Mouse (Mus musculus) gastrocnemius, postnatal 10 days (tissue): ENCODE results near the gene Tmem175. TPM values are rescaled to one million over a fixed set of nuclear protein-coding genes. Genes with fewer than 3 reads are reported as not detected.

ENCODE experiments used
- DNase-seq: peaks from one replicate; pipeline ENCODE4 v3.0.0; 2021; ENCODE audit warnings: mixed read lengths
- total RNA-seq, 2 experiments: library from RNA; stranded (reverse); gene quantifications; 2 replicates each; pipeline ENCODE4 v1.2.3; 2021

The Tmem175 gene
- total RNA-seq, 2 experiments from 2014 or later: 6.8 to 7.8 TPM

- DNase-seq: no peak
Observed at GRCm38 (mm10) chr5:108653341-108653740, 23.8 kb downstream of the Tmem175 start.

- DNase-seq: no peak
Observed at GRCm38 (mm10) chr5:108654444-108654990, 24.9 kb downstream of the Tmem175 start.

DNA sequence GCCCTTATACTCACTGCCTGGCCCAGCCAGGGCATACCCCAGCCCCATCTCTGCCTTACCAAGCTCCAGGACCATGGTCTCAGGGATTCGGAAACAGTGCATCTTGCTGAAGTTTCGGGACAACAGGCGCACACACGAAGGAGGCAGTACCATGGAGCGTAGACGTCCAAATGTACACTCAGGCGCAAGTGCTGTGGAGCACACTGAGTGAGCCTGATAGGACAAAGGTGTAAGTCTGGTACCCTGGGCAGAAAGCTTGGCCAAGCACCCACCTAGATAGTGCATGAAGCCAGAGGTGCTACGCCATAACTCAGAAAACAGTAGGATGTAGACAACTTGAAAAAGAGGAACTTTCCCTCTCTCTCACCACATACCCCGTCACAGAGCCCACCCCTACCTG is 25.8 kb downstream of the Tmem175 start:
- no peak for DNase-seq

DNA sequence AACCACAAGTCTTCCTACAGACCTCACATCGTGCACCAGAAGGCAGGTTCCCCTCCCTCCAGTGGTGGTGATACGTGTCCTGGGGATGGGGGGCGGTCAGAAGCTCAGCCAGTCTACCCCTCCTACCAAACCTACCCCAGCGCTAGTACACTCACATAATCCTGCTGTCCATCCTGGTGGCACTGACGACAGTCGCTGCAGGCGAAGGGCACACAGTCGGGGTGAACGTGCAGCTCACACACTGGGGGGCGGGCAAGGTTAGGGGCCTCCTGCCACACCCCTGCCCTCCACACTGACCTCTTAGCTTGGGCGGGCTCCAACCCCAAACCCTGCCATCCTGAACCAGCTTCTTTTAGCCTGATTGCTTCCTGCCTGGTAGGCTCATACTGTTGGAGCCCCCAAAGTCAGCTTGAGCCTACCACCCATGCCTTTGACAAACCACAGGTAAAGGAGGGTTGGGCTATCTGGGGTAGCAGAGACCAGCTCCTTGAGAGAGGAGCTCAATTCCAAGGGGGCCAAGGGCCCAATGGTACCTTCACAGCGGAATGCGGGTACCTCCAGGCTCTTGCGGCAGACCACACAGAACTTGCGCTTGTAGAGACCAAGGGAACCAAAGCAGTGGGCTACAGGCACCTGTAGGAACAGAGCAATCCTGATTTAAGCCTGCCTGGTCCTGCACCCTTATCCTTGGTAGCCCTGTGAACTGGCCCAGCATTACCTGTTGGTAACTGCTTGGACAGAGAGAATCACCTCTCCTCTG is 26.5 kb downstream of the Tmem175 start:
- no peak for DNase-seq

- DNase-seq: no peak
Observed at GRCm38 (mm10) chr5:108657406-108657805, 27.8 kb downstream of the Tmem175 start.

DNA sequence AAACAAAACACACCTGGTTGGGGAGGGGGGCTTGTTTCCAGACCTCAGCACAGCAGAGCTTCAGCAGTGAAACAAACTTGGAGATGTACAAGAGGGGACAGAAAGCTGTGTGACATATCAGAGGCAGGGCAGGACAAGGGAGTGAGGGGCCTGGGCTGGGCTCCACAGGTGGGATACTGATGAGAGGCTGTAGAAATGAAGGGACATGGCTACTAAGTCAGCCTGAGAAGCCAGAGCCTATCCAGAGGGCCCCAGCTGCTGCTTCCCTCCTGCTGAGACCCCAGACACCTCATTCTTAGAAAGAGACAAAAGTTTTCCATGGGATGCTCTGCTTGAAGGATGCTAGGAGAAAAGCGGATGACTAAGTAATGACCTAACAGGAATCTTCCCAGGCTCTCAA is 29.0 kb downstream of the Tmem175 start:
- no peak for DNase-seq

GRCm38 (mm10) chr5:108659698-108660631 is 30.4 kb downstream of the Tmem175 start, which contains the start of gene Idua:
TSS of gene Idua (plus strand) at chr5:108660331.
- no peak for DNase-seq

DNA sequence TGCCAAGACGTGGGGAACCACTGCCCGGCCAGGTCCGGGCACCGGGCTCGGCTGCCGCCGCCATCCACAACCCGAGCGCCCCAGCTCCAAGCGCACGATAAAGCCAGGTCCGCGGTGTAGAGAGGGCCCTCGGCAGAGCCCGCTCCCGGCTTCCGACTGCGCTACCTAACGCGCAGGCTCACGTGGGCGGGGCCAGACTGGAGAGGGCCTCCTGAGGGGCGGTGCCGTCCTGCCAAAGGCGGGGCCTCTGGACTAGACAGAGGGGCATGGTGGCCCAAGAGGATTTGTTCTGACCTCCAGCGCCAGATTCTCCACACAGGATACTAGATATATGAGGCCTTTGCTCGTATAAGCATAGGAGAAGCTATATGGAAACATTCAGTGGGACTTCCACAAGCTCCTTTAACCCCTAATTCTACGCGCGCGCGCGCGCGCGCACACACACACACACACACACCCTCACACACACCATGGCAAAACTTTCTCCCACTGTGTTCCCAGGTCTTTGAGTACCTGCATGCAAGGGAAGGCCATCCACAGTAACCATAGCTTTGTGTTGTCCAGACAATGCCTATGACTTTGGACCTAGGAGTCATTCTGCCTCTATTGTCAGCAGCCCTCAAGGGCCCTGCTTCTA is 31.2 kb downstream of the Tmem175 start:
- DNase-seq: peak; percentile 92

DNA sequence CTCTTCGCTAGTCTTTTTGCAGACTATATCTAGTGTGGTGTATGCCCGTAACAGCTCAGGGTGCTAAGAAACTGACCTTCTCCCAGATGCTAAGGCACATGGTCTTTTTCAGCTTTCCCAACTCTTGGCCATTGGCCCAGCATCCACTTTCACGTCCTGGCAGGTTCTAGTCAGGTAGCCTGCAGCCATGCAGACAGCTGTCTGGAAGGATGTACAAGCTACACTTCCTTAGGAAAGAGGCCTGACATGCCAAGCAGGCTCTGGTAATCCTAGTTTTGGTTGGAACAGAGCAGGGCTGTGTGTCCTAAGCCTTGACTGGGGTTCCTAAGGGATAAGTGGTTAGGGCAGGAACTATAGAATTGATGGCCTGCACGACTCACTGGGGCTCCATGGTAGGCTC is 33.2 kb downstream of the Tmem175 start:
- DNase-seq: no peak

GRCm38 (mm10) chr5:108665066-108665465 is 35.5 kb downstream of the Tmem175 start:
- no peak for DNase-seq

DNA sequence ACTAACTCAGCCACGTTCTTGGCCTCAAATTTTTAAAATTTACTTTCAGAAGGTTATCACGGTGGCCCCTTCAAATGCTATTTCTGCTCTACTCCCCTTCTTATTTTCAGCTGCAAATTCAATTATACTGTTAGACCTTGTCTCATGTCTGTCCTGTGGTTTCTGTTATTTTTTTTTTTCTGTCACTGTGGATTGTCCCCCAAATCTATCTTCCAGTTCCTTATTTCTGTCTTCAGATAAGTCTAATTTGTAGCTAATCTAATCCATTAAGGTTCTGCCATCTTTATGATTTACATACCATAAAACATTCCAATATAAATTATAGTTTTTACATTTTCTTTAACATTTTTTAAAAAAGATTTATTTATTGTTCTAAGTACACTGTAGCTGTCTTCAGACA is 37.8 kb downstream of the Tmem175 start:
- DNase-seq: no peak

DNA sequence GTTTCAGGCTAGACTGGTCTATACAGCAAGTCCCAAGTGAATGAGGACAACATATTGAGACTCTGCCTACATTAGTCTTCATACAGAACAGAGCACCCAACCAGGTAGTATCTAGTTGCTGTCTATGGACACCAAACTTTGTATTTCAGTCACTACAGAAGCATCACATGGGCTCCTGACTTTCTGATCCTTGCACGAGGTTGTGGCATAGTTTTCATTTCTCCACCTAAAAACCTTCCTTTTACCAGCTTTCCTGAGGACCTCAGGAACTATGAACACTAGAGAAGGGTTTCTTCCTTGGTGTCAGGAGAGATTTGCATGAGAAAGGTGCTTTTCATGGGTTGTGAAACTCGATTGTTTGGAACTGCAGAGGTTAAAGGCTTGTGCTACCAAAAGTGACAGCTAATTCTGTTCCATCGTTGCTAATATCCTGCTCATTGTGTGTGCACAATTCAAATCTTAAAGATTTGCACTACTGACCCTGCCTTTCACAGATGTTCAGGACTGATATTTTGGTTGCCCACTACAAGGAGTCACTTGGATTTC is 38.9 kb downstream of the Tmem175 start:
- DNase-seq: no peak

DNA sequence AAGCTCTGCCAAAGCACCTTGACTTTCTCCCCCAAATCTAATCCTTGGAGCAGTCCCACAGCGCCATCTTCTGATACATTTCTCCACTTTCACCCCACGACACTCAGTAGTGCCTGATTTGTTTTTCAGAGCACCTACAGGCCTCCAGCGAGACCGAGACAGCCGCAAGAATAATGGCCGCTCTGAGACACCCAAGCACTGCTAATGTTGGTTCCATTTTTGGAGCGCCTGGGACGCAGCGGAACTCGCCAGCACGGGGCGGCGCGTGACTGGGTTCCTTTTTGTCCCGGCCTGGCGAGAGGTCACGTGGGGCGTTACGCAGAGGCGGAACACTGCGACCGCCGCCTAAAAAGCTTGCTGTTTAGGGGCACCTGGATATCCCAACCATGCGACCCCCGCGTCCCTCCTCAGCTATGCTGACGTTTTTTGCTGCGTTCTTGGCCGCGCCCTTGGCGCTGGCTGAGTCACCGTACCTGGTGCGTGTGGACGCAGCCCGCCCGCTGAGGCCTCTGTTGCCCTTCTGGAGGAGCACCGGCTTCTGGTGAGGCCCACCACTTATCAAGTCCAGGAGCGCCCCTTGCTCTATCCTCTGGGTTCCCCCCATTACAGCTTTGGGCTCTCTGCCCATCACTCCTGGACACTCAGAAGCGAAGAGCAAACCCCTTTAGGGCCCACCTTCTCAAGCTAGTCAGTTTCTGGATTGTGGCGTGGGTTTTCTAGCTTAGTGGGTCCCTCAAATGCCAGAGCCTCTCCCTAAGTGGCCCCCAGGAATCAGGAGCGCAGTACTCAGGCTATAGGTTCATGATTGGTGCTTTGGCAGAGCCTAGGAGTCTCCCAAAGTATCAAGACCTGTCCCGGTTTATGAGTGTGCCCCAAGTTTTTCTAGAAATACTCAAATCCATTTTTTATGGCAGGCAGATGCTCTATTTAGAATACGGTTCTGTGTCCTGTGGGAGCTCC is 39.7 kb downstream of the Tmem175 start, which contains the start of gene Dgkq:
Dgkq (minus strand) TSS at position 696 of the 960 bp plus-strand sequence.
- peak; percentile 83 for DNase-seq

GRCm38 (mm10) chr5:108669986-108670385 is 40.4 kb downstream of the Tmem175 start:
- no peak for DNase-seq

DNA sequence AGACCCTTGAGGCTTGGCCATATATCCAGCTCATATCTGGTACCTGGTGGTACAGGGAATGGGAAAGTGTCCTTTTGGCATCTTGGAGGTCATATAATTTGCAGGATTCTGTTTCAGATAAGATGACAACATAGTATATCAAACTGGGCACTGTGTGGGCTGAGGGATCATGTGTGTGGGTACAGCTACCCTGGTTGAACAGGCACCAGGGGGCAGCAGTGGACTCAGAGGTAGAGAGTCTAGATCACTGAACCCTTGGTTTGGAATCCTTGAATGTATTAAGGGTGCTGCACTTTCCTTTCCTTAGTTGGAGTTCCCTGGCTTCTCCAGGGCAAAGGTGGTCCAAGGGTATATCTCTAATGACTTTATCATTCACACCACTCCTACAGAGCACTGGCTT is 41.2 kb downstream of the Tmem175 start:
- peak; percentile 48 for DNase-seq

- no peak for DNase-seq
Observed at GRCm38 (mm10) chr5:108671757-108672156, 42.2 kb downstream of the Tmem175 start.

GRCm38 (mm10) chr5:108674624-108675023 is 45.1 kb downstream of the Tmem175 start:
- no peak for DNase-seq

GRCm38 (mm10) chr5:108675251-108675816 is 45.8 kb downstream of the Tmem175 start, which contains the start of gene Slc26a1:
TSS of gene Slc26a1 (minus strand) at chr5:108675569.
- DNase-seq: no peak

- DNase-seq: no peak
Observed at GRCm38 (mm10) chr5:108676772-108677498, 47.4 kb downstream of the Tmem175 start.
